Mouse (Mus musculus) liver, embryonic 14.5 days (tissue): ENCODE results near the gene Smarcd3.

Source experiments
- CTCF ChIP-seq: IDR thresholded peaks from 2 replicates; pipeline ENCODE4 v1.5.1; 2016; ENCODE audit warnings: antibody characterized with exemption, low read depth, control low read depth
- EP300 ChIP-seq: IDR thresholded peaks from 2 replicates; pipeline ENCODE4 v1.6.1; 2016; ENCODE audit warnings: antibody characterized with exemption, low read depth

GRCm38 (mm10) chr5:24586547-24587199 is 37.5 kb downstream of the Smarcd3 start, which contains the start of gene Chpf2:
- 0 out of 2 replicates have a peak, but pooled peaks have one; percentile 5 for TF ChIP-seq CTCF
- no peak for TF ChIP-seq EP300
